Mouse (Mus musculus): Measurements from ENCODE around the gene Atp6v1e1. TPM values are rescaled to one million over a fixed set of nuclear protein-coding genes. Genes with fewer than 3 reads are reported as not detected.

Gene Atp6v1e1
- polyA plus RNA-seq, 1 experiment from 2014 or later: 125 TPM

- no peaks in the 10 kb centered on the region for H3K9me3 ChIP-seq (ENCODE audit: control insufficient read depth, low read depth, low read length)
- WGBS: 78% methylated on average over 5 of the region's 5 CpGs
- H3K4me2 ChIP-seq (replicated peaks; ENCODE audit: low read depth, low read length): no peak overlapping the region
- no peaks in the 10 kb centered on the region for H3K4me1 ChIP-seq (ENCODE audit: control insufficient read depth, insufficient read depth, low read length)
- no peak overlapping the region for H3K27ac ChIP-seq (ENCODE audit: low read length)
- no peak for ATAC-seq (ENCODE audit: insufficient number of reproducible peaks, insufficient read depth, low FRiP score, low read depth)
- H3K36me3 ChIP-seq (ENCODE audit: control insufficient read depth, insufficient read depth, low read length): peaks cover 26% of the 10 kb centered on the region
- H3K4me3 ChIP-seq (ENCODE audit: low read depth, low read length): no peak overlapping the region
- no peaks in the 10 kb centered on the region for H3K27me3 ChIP-seq (ENCODE audit: control insufficient read depth, insufficient read depth, low read length)
- no peak overlapping the region for H3K9ac ChIP-seq (replicated peaks; ENCODE audit: low read depth, low read length)
These were observed 31.9 kb downstream of the Atp6v1e1 start for GRCm38 (mm10) chr6:120790717-120791116.

GRCm38 (mm10) chr6:120790153-120790552 is 32.4 kb downstream of the Atp6v1e1 start:
- H3K27ac ChIP-seq (ENCODE audit: low read length): no peak overlapping the region
- H3K9me3 ChIP-seq (ENCODE audit: control insufficient read depth, low read depth, low read length): no peaks in the 10 kb centered on the region
- ATAC-seq (ENCODE audit: insufficient number of reproducible peaks, insufficient read depth, low FRiP score, low read depth): no peak
- H3K36me3 ChIP-seq (ENCODE audit: control insufficient read depth, insufficient read depth, low read length): peaks cover 21% of the 10 kb centered on the region
- H3K9ac ChIP-seq (replicated peaks; ENCODE audit: low read depth, low read length): no peak overlapping the region
- no peak overlapping the region for H3K4me2 ChIP-seq (replicated peaks; ENCODE audit: low read depth, low read length)
- no peaks in the 10 kb centered on the region for H3K4me1 ChIP-seq (ENCODE audit: control insufficient read depth, insufficient read depth, low read length)
- no peak overlapping the region for H3K4me3 ChIP-seq (ENCODE audit: low read depth, low read length)
- no peaks in the 10 kb centered on the region for H3K27me3 ChIP-seq (ENCODE audit: control insufficient read depth, insufficient read depth, low read length)
- 84% methylated on average over 11 of the region's 11 CpGs for WGBS

- no peak for ATAC-seq (ENCODE audit: insufficient number of reproducible peaks, insufficient read depth, low FRiP score, low read depth)
- Histone ChIP-seq H3K27ac (ENCODE audit: low read length) (no peak overlapping the region), H3K27me3 (ENCODE audit: control insufficient read depth, insufficient read depth, low read length) (no peaks in the 10 kb centered on the region), H3K4me1 (ENCODE audit: control insufficient read depth, insufficient read depth, low read length) (no peaks in the 10 kb centered on the region), H3K9ac (replicated peaks; ENCODE audit: low read depth, low read length) (no peak overlapping the region), H3K4me3 (ENCODE audit: low read depth, low read length) (no peak overlapping the region), H3K9me3 (ENCODE audit: control insufficient read depth, low read depth, low read length) (no peaks in the 10 kb centered on the region), H3K36me3 (ENCODE audit: control insufficient read depth, insufficient read depth, low read length) (peaks cover 10% of the 10 kb centered on the region), H3K4me2 (replicated peaks; ENCODE audit: low read depth, low read length) (no peak overlapping the region)
These were observed 33.7 kb downstream of the Atp6v1e1 start for GRCm38 (mm10) chr6:120788904-120789303.

GRCm38 (mm10) chr6:120788068-120788607 is 34.5 kb downstream of the Atp6v1e1 start:
- no peaks in the 10 kb centered on the region for H3K4me1 ChIP-seq (ENCODE audit: control insufficient read depth, insufficient read depth, low read length)
- ATAC-seq (ENCODE audit: insufficient number of reproducible peaks, insufficient read depth, low FRiP score, low read depth): no peak
- WGBS: 72% methylated on average over 5 of the region's 5 CpGs

GRCm38 (mm10) chr6:120784351-120784750 is 38.2 kb downstream of the Atp6v1e1 start:
- 55% methylated on average over 7 of the region's 7 CpGs for whole genome bisulfite sequencing
- no peak overlapping the region for H3K9ac ChIP-seq (replicated peaks; ENCODE audit: low read depth, low read length)
- ATAC-seq (ENCODE audit: insufficient number of reproducible peaks, insufficient read depth, low FRiP score, low read depth): no peak

More at GRCm38 (mm10) chr6:120788068-120788607, 34.5 kb downstream of the Atp6v1e1 start:
- Histone ChIP-seq H3K4me2 (replicated peaks; ENCODE audit: low read depth, low read length) (no peak overlapping the region), H3K27me3 (ENCODE audit: control insufficient read depth, insufficient read depth, low read length) (no peaks in the 10 kb centered on the region), H3K4me3 (ENCODE audit: low read depth, low read length) (no peak overlapping the region), H3K9ac (replicated peaks; ENCODE audit: low read depth, low read length) (no peak overlapping the region), H3K36me3 (ENCODE audit: control insufficient read depth, insufficient read depth, low read length) (peaks cover 4% of the 10 kb centered on the region), H3K27ac (ENCODE audit: low read length) (no peak overlapping the region), H3K9me3 (ENCODE audit: control insufficient read depth, low read depth, low read length) (no peaks in the 10 kb centered on the region)

GRCm38 (mm10) chr6:120782948-120783347 is 39.6 kb downstream of the Atp6v1e1 start:
- Histone ChIP-seq H3K27ac (ENCODE audit: low read length) (no peak overlapping the region), H3K27me3 (ENCODE audit: control insufficient read depth, insufficient read depth, low read length) (no peaks in the 10 kb centered on the region), H3K9me3 (ENCODE audit: control insufficient read depth, low read depth, low read length) (no peaks in the 10 kb centered on the region), H3K36me3 (ENCODE audit: control insufficient read depth, insufficient read depth, low read length) (no peaks in the 10 kb centered on the region), H3K4me1 (ENCODE audit: control insufficient read depth, insufficient read depth, low read length) (no peaks in the 10 kb centered on the region), H3K4me2 (replicated peaks; ENCODE audit: low read depth, low read length) (no peak overlapping the region), H3K4me3 (ENCODE audit: low read depth, low read length) (no peak overlapping the region), H3K9ac (replicated peaks; ENCODE audit: low read depth, low read length) (no peak overlapping the region)
- 84% methylated on average over 2 of the region's 2 CpGs for WGBS
- ATAC-seq (ENCODE audit: insufficient number of reproducible peaks, insufficient read depth, low FRiP score, low read depth): no peak

More at GRCm38 (mm10) chr6:120784351-120784750, 38.2 kb downstream of the Atp6v1e1 start:
- Histone ChIP-seq H3K36me3 (ENCODE audit: control insufficient read depth, insufficient read depth, low read length) (no peaks in the 10 kb centered on the region), H3K9me3 (ENCODE audit: control insufficient read depth, low read depth, low read length) (no peaks in the 10 kb centered on the region), H3K4me2 (replicated peaks; ENCODE audit: low read depth, low read length) (no peak overlapping the region), H3K27me3 (ENCODE audit: control insufficient read depth, insufficient read depth, low read length) (no peaks in the 10 kb centered on the region), H3K4me3 (ENCODE audit: low read depth, low read length) (no peak overlapping the region), H3K4me1 (ENCODE audit: control insufficient read depth, insufficient read depth, low read length) (no peaks in the 10 kb centered on the region), H3K27ac (ENCODE audit: low read length) (no peak overlapping the region)

- no peaks in the 10 kb centered on the region for H3K4me1 ChIP-seq (ENCODE audit: control insufficient read depth, insufficient read depth, low read length)
- H3K4me2 ChIP-seq (replicated peaks; ENCODE audit: low read depth, low read length): no peak overlapping the region
- H3K36me3 ChIP-seq (ENCODE audit: control insufficient read depth, insufficient read depth, low read length): no peaks in the 10 kb centered on the region
- no peak for ATAC-seq (ENCODE audit: insufficient number of reproducible peaks, insufficient read depth, low FRiP score, low read depth)
- H3K27me3 ChIP-seq (ENCODE audit: control insufficient read depth, insufficient read depth, low read length): no peaks in the 10 kb centered on the region
- H3K4me3 ChIP-seq (ENCODE audit: low read depth, low read length): no peak overlapping the region
- H3K9me3 ChIP-seq (ENCODE audit: control insufficient read depth, low read depth, low read length): no peaks in the 10 kb centered on the region
- no peak overlapping the region for H3K9ac ChIP-seq (replicated peaks; ENCODE audit: low read depth, low read length)
- no peak overlapping the region for H3K27ac ChIP-seq (ENCODE audit: low read length)
- WGBS: 53% methylated on average over 3 of the region's 3 CpGs
These were observed 44.4 kb downstream of the Atp6v1e1 start for GRCm38 (mm10) chr6:120778226-120778625.

- 71% methylated on average over 9 of the region's 9 CpGs for WGBS
- H3K27me3 ChIP-seq (ENCODE audit: control insufficient read depth, insufficient read depth, low read length): no peaks in the 10 kb centered on the region
- no peak overlapping the region for H3K4me3 ChIP-seq (ENCODE audit: low read depth, low read length)
- ATAC-seq (ENCODE audit: insufficient number of reproducible peaks, insufficient read depth, low FRiP score, low read depth): no peak
- H3K4me2 ChIP-seq (replicated peaks; ENCODE audit: low read depth, low read length): no peak overlapping the region
- no peaks in the 10 kb centered on the region for H3K9me3 ChIP-seq (ENCODE audit: control insufficient read depth, low read depth, low read length)
- H3K4me1 ChIP-seq (ENCODE audit: control insufficient read depth, insufficient read depth, low read length): no peaks in the 10 kb centered on the region
- no peak overlapping the region for H3K27ac ChIP-seq (ENCODE audit: low read length)
- H3K9ac ChIP-seq (replicated peaks; ENCODE audit: low read depth, low read length): no peak overlapping the region
- H3K36me3 ChIP-seq (ENCODE audit: control insufficient read depth, insufficient read depth, low read length): no peaks in the 10 kb centered on the region
These were observed 45.1 kb downstream of the Atp6v1e1 start for GRCm38 (mm10) chr6:120777533-120777932.

- Histone ChIP-seq H3K4me3 (ENCODE audit: low read depth, low read length) (no peak overlapping the region), H3K4me1 (ENCODE audit: control insufficient read depth, insufficient read depth, low read length) (no peaks in the 10 kb centered on the region), H3K9me3 (ENCODE audit: control insufficient read depth, low read depth, low read length) (no peaks in the 10 kb centered on the region), H3K9ac (replicated peaks; ENCODE audit: low read depth, low read length) (no peak overlapping the region), H3K36me3 (ENCODE audit: control insufficient read depth, insufficient read depth, low read length) (no peaks in the 10 kb centered on the region), H3K27ac (ENCODE audit: low read length) (no peak overlapping the region), H3K27me3 (ENCODE audit: control insufficient read depth, insufficient read depth, low read length) (no peaks in the 10 kb centered on the region), H3K4me2 (replicated peaks; ENCODE audit: low read depth, low read length) (no peak overlapping the region)
- ATAC-seq (ENCODE audit: insufficient number of reproducible peaks, insufficient read depth, low FRiP score, low read depth): no peak
- WGBS: 72% methylated on average over 3 of the region's 3 CpGs
These were observed 46.3 kb downstream of the Atp6v1e1 start for GRCm38 (mm10) chr6:120776286-120776685.

All from stomach, embryonic 14.5 days (tissue).